Mouse (Mus musculus): ENCODE measurements around the gene Map3k10. TPM values are rescaled to one million over a fixed set of nuclear protein-coding genes. Genes with fewer than 3 reads are reported as not detected.
A peak's percentile ranks its signal among the peaks of the same experiment; 100 is the strongest.
"Not testable (repeated sequence)": the region's sequence is repeated elsewhere in the genome, so short reads cannot be mapped to it uniquely, and the experiment has no call there.

Map3k10 gene
- polyA plus RNA-seq, 1 experiment from 2014 or later: 1.7 TPM

GRCm38 (mm10) chr7:27649723-27650122 lies 24.7 kb downstream of the Map3k10 start:
- no peak overlapping the region for H3K27ac ChIP-seq (ENCODE audit: low read depth)
- ATAC-seq: no peak
- TF ChIP-seq EP300 (IDR thresholded peaks at IDR 0.05; ENCODE audit: low read depth) (no peak), CTCF (IDR thresholded peaks at IDR 0.05; ENCODE audit: low read depth) (no peak)
- H3K4me3 ChIP-seq (ENCODE audit: low read depth, low read length): no peak overlapping the region
- DNase-seq: no peak
- H3K27me3 ChIP-seq (ENCODE audit: insufficient read depth, low read length): peaks cover 28% of the 10 kb centered on the region
- WGBS (ENCODE audit: insufficient replicate concordance): 80% methylated on average over 11 of the region's 11 CpGs
- no peaks in the 10 kb centered on the region for H3K4me1 ChIP-seq (ENCODE audit: insufficient read depth)
- H3K9me3 ChIP-seq (ENCODE audit: low read length): no peaks in the 10 kb centered on the region
- no peak overlapping the region for H3K9ac ChIP-seq (replicated peaks)
- H3K36me3 ChIP-seq (replicated peaks; ENCODE audit: insufficient read depth, low read length): no peaks in the 10 kb centered on the region
- H3K4me2 ChIP-seq (ENCODE audit: low read depth, low read length): no peak overlapping the region

GRCm38 (mm10) chr7:27647281-27648002 lies 27.0 kb downstream of the Map3k10 start:
- WGBS (ENCODE audit: insufficient replicate concordance): 75% methylated on average over 6 of the region's 6 CpGs
- Histone ChIP-seq H3K9me3 (ENCODE audit: low read length) (no peaks in the 10 kb centered on the region), H3K4me1 (ENCODE audit: insufficient read depth) (no peaks in the 10 kb centered on the region), H3K36me3 (replicated peaks; ENCODE audit: insufficient read depth, low read length) (no peaks in the 10 kb centered on the region), H3K4me3 (ENCODE audit: low read depth, low read length) (no peak overlapping the region), H3K9ac (replicated peaks) (no peak overlapping the region), H3K27ac (ENCODE audit: low read depth) (no peak overlapping the region), H3K27me3 (ENCODE audit: insufficient read depth, low read length) (peaks cover 6% of the 10 kb centered on the region), H3K4me2 (ENCODE audit: low read depth, low read length) (no peak overlapping the region)
- no peak for DNase-seq
- ATAC-seq: no peak
- TF ChIP-seq CTCF (IDR thresholded peaks at IDR 0.05; ENCODE audit: low read depth) (no peak), EP300 (IDR thresholded peaks at IDR 0.05; ENCODE audit: low read depth) (no peak)

- 0 out of 2 replicates have a peak, but pooled peaks cover 2% of the 10 kb centered on the region for H3K27me3 ChIP-seq (ENCODE audit: insufficient read depth, low read length)
- H3K9ac ChIP-seq (replicated peaks): no peak overlapping the region
- no peak for ATAC-seq
- DNase-seq: no peak
- H3K27ac ChIP-seq (ENCODE audit: low read depth): no peak overlapping the region
- H3K4me3 ChIP-seq (ENCODE audit: low read depth, low read length): no peak overlapping the region
- H3K36me3 ChIP-seq (replicated peaks; ENCODE audit: insufficient read depth, low read length): no peaks in the 10 kb centered on the region
- no peaks in the 10 kb centered on the region for H3K9me3 ChIP-seq (ENCODE audit: low read length)
- 68% methylated on average over 7 of the region's 7 CpGs for WGBS (ENCODE audit: insufficient replicate concordance)
- H3K4me1 ChIP-seq (ENCODE audit: insufficient read depth): no peaks in the 10 kb centered on the region
- TF ChIP-seq EP300 (IDR thresholded peaks at IDR 0.05; ENCODE audit: low read depth) (no peak), CTCF (IDR thresholded peaks at IDR 0.05; ENCODE audit: low read depth) (no peak)
- H3K4me2 ChIP-seq (ENCODE audit: low read depth, low read length): no peak overlapping the region
Observed at GRCm38 (mm10) chr7:27646516-27646915, 27.9 kb downstream of the Map3k10 start.

GRCm38 (mm10) chr7:27644471-27644870 lies 29.9 kb downstream of the Map3k10 start:
- Histone ChIP-seq H3K4me3 (ENCODE audit: low read depth, low read length) (no peak overlapping the region), H3K4me1 (ENCODE audit: insufficient read depth) (no peaks in the 10 kb centered on the region), H3K27ac (ENCODE audit: low read depth) (no peak overlapping the region), H3K4me2 (ENCODE audit: low read depth, low read length) (no peak overlapping the region), H3K27me3 (ENCODE audit: insufficient read depth, low read length) (no peaks in the 10 kb centered on the region), H3K9me3 (ENCODE audit: low read length) (no peaks in the 10 kb centered on the region), H3K9ac (replicated peaks) (no peak overlapping the region), H3K36me3 (replicated peaks; ENCODE audit: insufficient read depth, low read length) (no peaks in the 10 kb centered on the region)
- peak; percentile 28 for TF ChIP-seq CTCF (IDR thresholded peaks at IDR 0.05; ENCODE audit: low read depth)
- TF ChIP-seq EP300 (IDR thresholded peaks at IDR 0.05; ENCODE audit: low read depth): no peak
- ATAC-seq (no peak), DNase-seq (no peak)
- 50% methylated on average over 1 of the region's 1 CpGs for WGBS (ENCODE audit: insufficient replicate concordance)

- ATAC-seq: not testable (repeated sequence)
- peaks cover 46% of the 10 kb centered on the region for H3K36me3 ChIP-seq (replicated peaks; ENCODE audit: insufficient read depth, low read length)
Observed at GRCm38 (mm10) chr7:27635094-27635493, 39.3 kb downstream of the Map3k10 start.

GRCm38 (mm10) chr7:27634691-27635090 lies 39.7 kb downstream of the Map3k10 start:
- Histone ChIP-seq H3K36me3 (replicated peaks; ENCODE audit: insufficient read depth, low read length) (peaks cover 47% of the 10 kb centered on the region), H3K4me2 (ENCODE audit: low read depth, low read length) (no peak overlapping the region), H3K4me1 (ENCODE audit: insufficient read depth) (no peaks in the 10 kb centered on the region), H3K9ac (replicated peaks) (no peak overlapping the region), H3K27me3 (ENCODE audit: insufficient read depth, low read length) (no peaks in the 10 kb centered on the region), H3K27ac (ENCODE audit: low read depth) (no peak overlapping the region), H3K9me3 (ENCODE audit: low read length) (no peaks in the 10 kb centered on the region), H3K4me3 (ENCODE audit: low read depth, low read length) (no peak overlapping the region)
- DNase-seq: no peak
- 92% methylated on average over 6 of the region's 6 CpGs for WGBS (ENCODE audit: insufficient replicate concordance)
- ATAC-seq: no peak
- TF ChIP-seq CTCF (IDR thresholded peaks at IDR 0.05; ENCODE audit: low read depth) (no peak), EP300 (IDR thresholded peaks at IDR 0.05; ENCODE audit: low read depth) (no peak)

More at GRCm38 (mm10) chr7:27635094-27635493, 39.3 kb downstream of the Map3k10 start:
- H3K9me3 ChIP-seq (ENCODE audit: low read length); H3K27me3 ChIP-seq (ENCODE audit: insufficient read depth, low read length); H3K4me1 ChIP-seq (ENCODE audit: insufficient read depth); DNase-seq; H3K9ac ChIP-seq (replicated peaks); H3K4me2 ChIP-seq (ENCODE audit: low read depth, low read length); H3K4me3 ChIP-seq (ENCODE audit: low read depth, low read length); H3K27ac ChIP-seq (ENCODE audit: low read depth): not testable (repeated sequence)
- WGBS (ENCODE audit: insufficient replicate concordance): 94% methylated on average over 2 of the region's 2 CpGs

Measured in liver, postnatal 0 days (tissue).